Mouse (Mus musculus): ENCODE data around the gene Rrp1b. TPM values are rescaled to one million over a fixed set of nuclear protein-coding genes. Genes with fewer than 3 reads are reported as not detected.

Gene Rrp1b
- polyA plus RNA-seq, 1 experiment: 21.0 TPM

DNA sequence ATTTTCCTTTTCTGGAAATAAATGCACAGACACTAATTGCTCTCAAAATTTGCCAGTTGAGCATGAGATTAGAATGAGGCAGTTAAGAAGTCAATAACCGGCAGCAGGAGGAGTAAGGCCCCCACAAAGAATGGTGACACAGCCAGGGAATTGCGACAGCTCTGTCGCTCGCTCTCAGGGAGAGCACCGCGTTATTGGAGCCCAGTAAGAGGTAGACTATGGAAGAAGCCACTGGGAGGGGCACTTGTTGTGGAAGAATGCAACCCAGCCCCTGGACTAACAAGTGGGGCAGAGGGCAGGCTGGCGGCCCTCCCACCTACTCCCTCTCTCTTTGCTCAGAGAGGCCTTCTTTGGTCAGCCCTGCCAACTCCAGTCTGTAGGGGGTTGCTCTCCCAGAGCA is 4.2 kb upstream of the Rrp1b start:
- H3K79me3 ChIP-seq (ENCODE audit: low read depth): peaks cover 3% of the 10 kb centered on the region
- TF ChIP-seq FOSL1 (IDR thresholded peaks at IDR 0.05; ENCODE audit: insufficient read depth, low read length, poor library complexity, severe bottlenecking) (no peak), USF1 (IDR thresholded peaks at IDR 0.05; ENCODE audit: low read depth) (no peak), MAX (IDR thresholded peaks at IDR 0.05) (no peak)
- no peaks in the 10 kb centered on the region for H3K27me3 ChIP-seq (ENCODE audit: control insufficient read depth, insufficient read depth, insufficient read length)
- H3K36me3 ChIP-seq (ENCODE audit: control insufficient read depth, insufficient read depth): no peaks in the 10 kb centered on the region
- no peak overlapping the region for H3ac ChIP-seq (ENCODE audit: control insufficient read depth, insufficient read length, low read depth)
- H3K79me2 ChIP-seq (ENCODE audit: control insufficient read depth, insufficient read depth): peaks cover 10% of the 10 kb centered on the region
- no peak overlapping the region for H3K4me3 ChIP-seq (ENCODE audit: insufficient read depth, poor library complexity, severe bottlenecking)

DNA sequence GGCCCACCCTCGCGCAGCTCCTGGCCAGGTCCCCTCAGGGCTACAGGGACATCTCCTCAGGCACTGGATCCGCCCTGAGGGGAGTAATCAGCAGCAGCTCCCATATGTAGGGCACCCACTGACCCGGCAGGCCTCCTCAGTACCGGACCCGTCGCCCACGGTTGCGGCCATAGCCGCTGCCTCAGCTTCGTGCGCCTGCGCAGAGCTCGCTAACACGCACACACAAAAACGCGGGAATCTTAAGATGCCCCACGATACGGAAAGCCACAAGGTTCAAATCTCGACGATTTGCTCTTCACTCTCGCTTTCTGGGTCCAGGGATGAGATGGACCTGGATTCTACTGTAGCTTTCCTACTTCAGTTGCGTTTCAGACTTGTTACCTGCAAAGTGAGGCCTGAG is 1.6 kb upstream of the Rrp1b start:
- TF ChIP-seq MYOG (IDR thresholded peaks at IDR 0.05; ENCODE audit: control insufficient read depth, extremely low read depth, insufficient read length): no peak
- TF ChIP-seq USF1 (IDR thresholded peaks at IDR 0.05; ENCODE audit: low read depth): no peak
- no peak for TF ChIP-seq MYOD1 (IDR thresholded peaks at IDR 0.05; ENCODE audit: control insufficient read depth, insufficient read length, low read depth)
- no peak for TF ChIP-seq FOSL1 (IDR thresholded peaks at IDR 0.05; ENCODE audit: insufficient read depth, low read length, poor library complexity, severe bottlenecking)
- no peak for TF ChIP-seq CEBPB (IDR thresholded peaks at IDR 0.05; ENCODE audit: low read depth)
- peaks cover 29% of the 10 kb centered on the region for H3K79me3 ChIP-seq (ENCODE audit: low read depth)
- H3ac ChIP-seq (ENCODE audit: control insufficient read depth, insufficient read length, low read depth): no peak overlapping the region
- no peaks in the 10 kb centered on the region for H3K27me3 ChIP-seq (ENCODE audit: control insufficient read depth, insufficient read depth, insufficient read length)
- H3K79me2 ChIP-seq (ENCODE audit: control insufficient read depth, insufficient read depth): peaks cover 36% of the 10 kb centered on the region
- no peak overlapping the region for H3K4me3 ChIP-seq (ENCODE audit: insufficient read depth, poor library complexity, severe bottlenecking)
- peaks cover 12% of the 10 kb centered on the region for H3K36me3 ChIP-seq (ENCODE audit: control insufficient read depth, insufficient read depth)

DNA sequence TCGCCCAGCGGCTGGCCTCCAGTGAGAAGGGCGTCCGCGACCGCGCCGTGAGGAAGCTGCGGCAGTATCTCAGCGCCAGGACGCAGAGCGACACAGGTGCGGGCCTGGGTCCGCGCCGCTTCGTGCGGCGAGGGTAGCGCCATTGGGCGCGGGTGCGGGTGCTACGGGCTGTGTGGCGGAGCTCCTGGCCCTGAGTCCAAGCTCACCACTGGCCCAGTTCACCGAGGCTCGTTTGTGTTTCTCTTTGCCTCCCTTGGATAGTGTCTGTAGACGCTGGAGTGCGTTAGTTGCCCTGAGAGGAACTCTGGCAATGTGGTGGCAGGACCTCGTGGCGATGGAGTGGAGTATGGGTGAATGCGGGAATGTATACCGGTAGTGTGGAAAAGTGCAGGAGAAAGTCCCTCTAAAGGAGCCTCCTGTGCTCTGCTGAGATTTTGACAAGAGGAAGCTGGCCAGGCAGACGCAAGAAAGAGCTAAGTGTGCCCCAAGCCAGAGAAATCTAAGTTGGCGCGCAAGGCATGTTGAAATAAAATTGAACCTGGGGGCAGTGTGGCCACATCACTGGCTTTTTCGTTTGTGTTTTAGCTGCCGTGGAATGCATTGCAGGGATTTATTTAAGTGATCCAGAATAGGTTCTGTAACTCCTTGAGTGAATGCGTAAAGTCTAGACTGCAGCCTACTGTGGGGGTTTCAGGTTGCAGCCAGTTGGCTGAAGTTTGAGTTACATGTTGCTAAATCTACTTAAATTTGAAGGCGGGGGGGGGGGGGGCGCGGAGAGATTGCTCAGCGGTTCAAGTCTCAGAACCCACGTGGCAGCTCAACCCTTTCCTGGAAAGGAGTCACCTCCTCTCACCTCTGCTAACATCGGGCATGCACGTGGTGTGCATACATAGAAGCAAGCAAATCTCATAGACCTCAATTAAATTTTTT is 874 bp downstream of the Rrp1b start:
- Histone ChIP-seq H3ac (ENCODE audit: control insufficient read depth, insufficient read length, low read depth) (peak overlapping the region; percentile 90), H3K79me2 (ENCODE audit: control insufficient read depth, insufficient read depth) (peaks cover 60% of the 10 kb centered on the region), H3K27me3 (ENCODE audit: control insufficient read depth, insufficient read depth, insufficient read length) (no peaks in the 10 kb centered on the region), H3K36me3 (ENCODE audit: control insufficient read depth, insufficient read depth) (peaks cover 27% of the 10 kb centered on the region), H3K4me3 (ENCODE audit: insufficient read depth, poor library complexity, severe bottlenecking) (peak overlapping the region; percentile 91), H3K79me3 (ENCODE audit: low read depth) (peaks cover 52% of the 10 kb centered on the region)
- no peak for TF ChIP-seq FOSL1 (IDR thresholded peaks at IDR 0.05; ENCODE audit: insufficient read depth, low read length, poor library complexity, severe bottlenecking)
- TF ChIP-seq MAX (IDR thresholded peaks at IDR 0.05): no peak
- TF ChIP-seq USF1 (IDR thresholded peaks at IDR 0.05; ENCODE audit: low read depth): no peak
- no peak for TF ChIP-seq CTCF (IDR thresholded peaks at IDR 0.05; ENCODE audit: control insufficient read depth, insufficient read depth, insufficient read length)
- TF ChIP-seq CEBPB (IDR thresholded peaks at IDR 0.05; ENCODE audit: low read depth): no peak
- no peak for TF ChIP-seq MYOD1 (IDR thresholded peaks at IDR 0.05; ENCODE audit: control insufficient read depth, insufficient read length, low read depth)
- no peak for TF ChIP-seq MYOG (IDR thresholded peaks at IDR 0.05; ENCODE audit: control insufficient read depth, extremely low read depth, insufficient read length)

DNA sequence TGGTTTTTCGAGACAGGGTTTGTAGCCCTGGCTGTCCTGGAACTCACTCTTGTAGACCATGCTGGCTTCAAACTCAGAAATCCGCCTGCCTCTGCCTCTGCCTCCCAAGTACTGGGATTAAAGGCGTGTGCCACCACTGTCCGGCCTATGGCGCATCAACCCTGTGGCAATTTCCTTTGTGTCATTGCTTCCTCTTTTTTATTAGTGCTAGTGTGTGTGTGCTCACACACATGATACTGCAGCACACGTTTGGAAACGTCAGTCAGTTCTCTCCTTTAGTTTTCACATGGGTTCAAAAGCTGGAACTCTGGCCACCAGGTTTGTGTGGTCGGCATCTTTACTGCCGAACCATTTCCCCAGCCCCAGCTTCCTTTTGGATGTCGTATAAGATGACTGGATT is 4.4 kb downstream of the Rrp1b start:
- Histone ChIP-seq H3K27me3 (ENCODE audit: control insufficient read depth, insufficient read depth, insufficient read length) (no peaks in the 10 kb centered on the region), H3K79me2 (ENCODE audit: control insufficient read depth, insufficient read depth) (peaks cover 95% of the 10 kb centered on the region), H3K79me3 (ENCODE audit: low read depth) (peaks cover 85% of the 10 kb centered on the region), H3ac (ENCODE audit: control insufficient read depth, insufficient read length, low read depth) (no peak overlapping the region), H3K4me3 (ENCODE audit: insufficient read depth, poor library complexity, severe bottlenecking) (no peak overlapping the region), H3K36me3 (ENCODE audit: control insufficient read depth, insufficient read depth) (peaks cover 38% of the 10 kb centered on the region)
- no peak for TF ChIP-seq MYOG (IDR thresholded peaks at IDR 0.05; ENCODE audit: control insufficient read depth, extremely low read depth, insufficient read length)
- TF ChIP-seq FOSL1 (IDR thresholded peaks at IDR 0.05; ENCODE audit: insufficient read depth, low read length, poor library complexity, severe bottlenecking): no peak
- no peak for TF ChIP-seq USF1 (IDR thresholded peaks at IDR 0.05; ENCODE audit: low read depth)
- no peak for TF ChIP-seq MYOD1 (IDR thresholded peaks at IDR 0.05; ENCODE audit: control insufficient read depth, insufficient read length, low read depth)
- no peak for TF ChIP-seq MAX (IDR thresholded peaks at IDR 0.05)
- no peak for TF ChIP-seq CTCF (IDR thresholded peaks at IDR 0.05; ENCODE audit: control insufficient read depth, insufficient read depth, insufficient read length)
- no peak for TF ChIP-seq CEBPB (IDR thresholded peaks at IDR 0.05; ENCODE audit: low read depth)

DNA sequence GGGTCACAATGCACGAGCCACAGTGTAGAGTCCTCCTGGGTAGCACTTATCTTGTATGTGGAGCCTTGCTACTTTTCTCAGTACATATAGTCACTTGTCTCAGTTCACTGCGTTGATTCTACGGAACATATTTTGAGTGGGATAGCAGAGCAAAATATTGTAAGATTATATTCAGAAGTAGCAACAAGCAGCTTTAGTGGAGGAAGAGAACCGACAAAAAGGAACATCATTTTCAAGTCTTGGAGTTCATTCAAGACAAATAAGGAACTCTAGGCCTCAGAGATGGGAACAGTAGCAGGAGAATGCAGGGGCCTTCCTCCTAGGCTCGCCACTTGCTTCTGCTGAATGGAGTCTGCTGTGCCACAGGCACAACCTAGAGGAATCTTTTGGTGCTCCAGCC is 10.6 kb downstream of the Rrp1b start:
- no peak overlapping the region for H3K4me3 ChIP-seq (ENCODE audit: insufficient read depth, poor library complexity, severe bottlenecking)
- H3K36me3 ChIP-seq (ENCODE audit: control insufficient read depth, insufficient read depth): peaks cover 63% of the 10 kb centered on the region
- no peaks in the 10 kb centered on the region for H3K27me3 ChIP-seq (ENCODE audit: control insufficient read depth, insufficient read depth, insufficient read length)
- peaks cover 61% of the 10 kb centered on the region for H3K79me2 ChIP-seq (ENCODE audit: control insufficient read depth, insufficient read depth)
- no peak overlapping the region for H3ac ChIP-seq (ENCODE audit: control insufficient read depth, insufficient read length, low read depth)
- TF ChIP-seq CEBPB (IDR thresholded peaks at IDR 0.05; ENCODE audit: low read depth): no peak
- TF ChIP-seq USF1 (IDR thresholded peaks at IDR 0.05; ENCODE audit: low read depth): no peak
- TF ChIP-seq MAX (IDR thresholded peaks at IDR 0.05): no peak
- no peak for TF ChIP-seq MYOD1 (IDR thresholded peaks at IDR 0.05; ENCODE audit: control insufficient read depth, insufficient read length, low read depth)
- TF ChIP-seq FOSL1 (IDR thresholded peaks at IDR 0.05; ENCODE audit: insufficient read depth, low read length, poor library complexity, severe bottlenecking): no peak
- H3K79me3 ChIP-seq (ENCODE audit: low read depth): peaks cover 49% of the 10 kb centered on the region

DNA sequence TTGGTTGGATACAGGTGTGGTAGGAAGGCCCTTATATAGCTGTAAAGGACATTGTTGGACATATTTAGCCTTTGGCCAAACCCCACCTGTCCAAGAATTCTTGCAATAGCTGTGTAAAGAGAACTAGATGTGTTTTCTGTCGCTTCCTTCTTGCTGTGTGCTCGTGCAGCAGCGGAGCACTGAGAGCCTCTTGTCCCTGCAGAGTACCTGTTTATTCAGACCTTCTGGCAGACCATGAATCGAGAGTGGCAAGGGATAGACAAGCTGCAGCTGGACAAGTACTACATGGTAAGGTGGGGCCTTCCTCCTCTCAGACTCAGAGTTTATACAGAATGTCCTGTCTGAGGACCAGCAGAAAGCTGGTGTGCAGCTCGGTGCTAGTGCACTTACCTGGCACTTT is 12.5 kb downstream of the Rrp1b start:
- Histone ChIP-seq H3K36me3 (ENCODE audit: control insufficient read depth, insufficient read depth) (peaks cover 74% of the 10 kb centered on the region), H3ac (ENCODE audit: control insufficient read depth, insufficient read length, low read depth) (no peak overlapping the region), H3K79me3 (ENCODE audit: low read depth) (peaks cover 31% of the 10 kb centered on the region), H3K79me2 (ENCODE audit: control insufficient read depth, insufficient read depth) (peaks cover 43% of the 10 kb centered on the region), H3K4me3 (ENCODE audit: insufficient read depth, poor library complexity, severe bottlenecking) (no peak overlapping the region), H3K27me3 (ENCODE audit: control insufficient read depth, insufficient read depth, insufficient read length) (no peaks in the 10 kb centered on the region)
- no peak for TF ChIP-seq FOSL1 (IDR thresholded peaks at IDR 0.05; ENCODE audit: insufficient read depth, low read length, poor library complexity, severe bottlenecking)
- no peak for TF ChIP-seq MYOG (IDR thresholded peaks at IDR 0.05; ENCODE audit: control insufficient read depth, extremely low read depth, insufficient read length)
- no peak for TF ChIP-seq CEBPB (IDR thresholded peaks at IDR 0.05; ENCODE audit: low read depth)
- no peak for TF ChIP-seq CTCF (IDR thresholded peaks at IDR 0.05; ENCODE audit: control insufficient read depth, insufficient read depth, insufficient read length)
- TF ChIP-seq MYOD1 (IDR thresholded peaks at IDR 0.05; ENCODE audit: control insufficient read depth, insufficient read length, low read depth): no peak
- TF ChIP-seq MAX (IDR thresholded peaks at IDR 0.05): no peak
- no peak for TF ChIP-seq USF1 (IDR thresholded peaks at IDR 0.05; ENCODE audit: low read depth)
